Mouse (Mus musculus): ENCODE measurements around the gene Rps15a. TPM values are rescaled to one million over a fixed set of nuclear protein-coding genes. Genes with fewer than 3 reads are reported as not detected.

Gene Rps15a
- total RNA-seq (2012; rRNA removed) (2,766 and 3,118 TPM in 2 replicates), total RNA-seq (2014; rRNA removed) (2,652 and 2,996 TPM in 2 replicates), polyA plus RNA-seq (2012; ENCODE audit: insufficient read length, low read depth) (774 and 1,002 TPM in 2 replicates)

DNA sequence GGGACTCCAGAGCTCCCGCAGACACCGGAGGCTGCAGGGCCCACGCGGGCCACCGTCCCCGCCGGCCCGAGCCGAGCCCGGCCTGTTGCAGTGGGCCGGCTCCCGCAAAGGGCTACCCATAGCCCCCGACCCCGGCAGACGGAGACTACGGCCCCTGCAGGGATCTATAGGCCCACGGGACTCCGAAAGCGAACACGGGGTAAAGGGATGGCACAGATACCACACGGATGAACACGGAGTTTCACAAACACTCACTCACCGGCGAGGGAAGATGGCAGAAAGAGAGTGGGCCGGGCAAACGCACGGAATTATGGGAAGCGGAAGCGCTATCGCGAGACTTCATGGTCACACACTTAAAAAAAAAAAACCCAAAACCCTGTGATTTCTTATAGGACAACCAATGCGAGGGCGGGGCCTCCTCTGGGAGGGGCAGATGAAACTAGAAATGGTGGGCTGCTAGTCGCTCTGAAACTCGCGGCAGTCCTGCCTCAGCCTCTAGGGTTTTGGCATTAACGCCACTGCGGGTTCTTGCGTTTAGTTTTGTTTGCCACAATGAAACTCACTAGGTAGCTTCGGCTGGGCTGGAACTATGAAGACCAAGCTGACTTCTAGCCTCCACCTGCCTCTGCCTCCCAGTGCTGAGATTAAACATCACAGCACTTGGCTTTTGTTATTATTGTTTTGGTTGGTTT lies at the start of gene Rps15a:
Rps15a (minus strand) TSS at position 312 of the 692 bp plus-strand sequence.
- peak; percentile 98 for DNase-seq (ENCODE audit: extremely low read depth)
- dilution Hi-C loops (cut with MboI; ENCODE audit: extremely low pct_ligation_motif_present, extremely low pct_unique_long_range_greater_than_20kb, low sequenced_read_pairs), result no loop called here
- peak within 1 kb of the TSS; percentile 89 for H3K9ac ChIP-seq (ENCODE audit: insufficient read depth, low read depth)
- peak within 1 kb of the TSS; percentile 85 for H3K27ac ChIP-seq (ENCODE audit: insufficient read depth, low read depth)
- H3K4me1 ChIP-seq (ENCODE audit: control insufficient read depth in 1 of 2, insufficient read depth in 2 of 2), result peaks cover 11 to 55% of the 10 kb centered on the region in 2 experiments
- H3K4me3 ChIP-seq (replicated peaks in 1 of 3; ENCODE audit: low read depth in 2 of 3, low read length in 2 of 3, poor library complexity in 1 of 3), result peak within 1 kb of the TSS; percentile 83 to 90 (median 85)
- H3K36me3 ChIP-seq (replicated peaks in 1 of 2; ENCODE audit: control insufficient read depth in 1 of 2, insufficient read depth in 1 of 2, low read length in 1 of 2), result peaks cover 58 to 76% of the 10 kb centered on the region in 2 experiments
- no peaks in the 10 kb centered on the region for H3K9me3 ChIP-seq (replicated peaks; ENCODE audit: low read length)
- TF ChIP-seq ZC3H11A (IDR thresholded peaks at IDR 0.05; ENCODE audit: low read depth, low read length) (no peak), PAX5 (IDR thresholded peaks at IDR 0.05; ENCODE audit: low read length) (no peak), MEF2A (IDR thresholded peaks at IDR 0.05; ENCODE audit: borderline replicate concordance, low read depth, low read length) (peak; percentile 39), POLR2A (IDR thresholded peaks at IDR 0.05; ENCODE audit: low read depth, low read length) (peak; percentile 99), RCOR1 (conservative IDR thresholded peaks at IDR 0.05; ENCODE audit: low read depth, low read length) (no peak), E2F4 (IDR thresholded peaks at IDR 0.05; ENCODE audit: insufficient replicate concordance, low read depth, low read length) (no peak), NRF1 (IDR thresholded peaks at IDR 0.05; ENCODE audit: low read depth, low read length) (peak; percentile 60), BHLHE40 (IDR thresholded peaks at IDR 0.05; ENCODE audit: low read depth, low read length) (no peak), ELF1 (IDR thresholded peaks at IDR 0.05; ENCODE audit: low read depth, low read length) (peak; percentile 74), UBTF (IDR thresholded peaks at IDR 0.05; ENCODE audit: low read depth, low read length) (peak; percentile 52; the same call in 1 of the 2 replicates), CHD1 (IDR thresholded peaks at IDR 0.05; ENCODE audit: low read depth, low read length) (no peak), MAFK (IDR thresholded peaks at IDR 0.05; ENCODE audit: insufficient replicate concordance, low read length) (no peak), MAX (IDR thresholded peaks at IDR 0.05; ENCODE audit: low read length) (peak; percentile 96; the same call in 1 of the 2 replicates), USF1 (IDR thresholded peaks at IDR 0.05; ENCODE audit: low read depth, low read length) (no peak), NELFE (IDR thresholded peaks at IDR 0.05; ENCODE audit: low read depth, low read length) (peak; percentile 99), CHD2 (IDR thresholded peaks at IDR 0.05; ENCODE audit: low read length) (peak; percentile 100), RAD21 (IDR thresholded peaks at IDR 0.05; ENCODE audit: low read depth, low read length) (no peak), MAZ (IDR thresholded peaks at IDR 0.05; ENCODE audit: low read depth, low read length) (peak; percentile 87), POLR2AphosphoS2 (IDR thresholded peaks at IDR 0.05; ENCODE audit: low read depth, low read length) (peak; percentile 97), MXI1 (IDR thresholded peaks at IDR 0.05; ENCODE audit: low read depth, low read length) (peak; percentile 92), ZKSCAN1 (IDR thresholded peaks at IDR 0.05; ENCODE audit: borderline replicate concordance, low read depth, low read length) (no peak), MYC (IDR thresholded peaks at IDR 0.05; ENCODE audit: low read depth, low read length) (peak; percentile 99), JUND (conservative IDR thresholded peaks at IDR 0.05; ENCODE audit: low read depth, low read length) (no peak), JUN (IDR thresholded peaks at IDR 0.05; ENCODE audit: insufficient read depth, low read depth, low read length) (no peak), HCFC1 (IDR thresholded peaks at IDR 0.05; ENCODE audit: low read depth, low read length) (peak; percentile 89), TBP (conservative IDR thresholded peaks at IDR 0.05; ENCODE audit: low read depth, low read length) (peak; percentile 98), ETS1 (conservative IDR thresholded peaks at IDR 0.05; ENCODE audit: low read depth, low read length) (no peak), ZNF384 (IDR thresholded peaks at IDR 0.05; ENCODE audit: low read depth, low read length) (peak; percentile 99), KAT2A (IDR thresholded peaks at IDR 0.05; ENCODE audit: insufficient replicate concordance, low read length) (peak; percentile 93), ZMIZ1 (IDR thresholded peaks at IDR 0.05; ENCODE audit: low read depth, low read length) (peak; percentile 97), EP300 (IDR thresholded peaks at IDR 0.05; ENCODE audit: low read length) (no peak), CTCF (conservative IDR thresholded peaks at IDR 0.05 in 1 of 2, IDR thresholded peaks at IDR 0.05 in 1 of 2; ENCODE audit: low read depth in 2 of 2, low read length in 2 of 2) (no peak), GABPA (IDR thresholded peaks at IDR 0.05; ENCODE audit: insufficient replicate concordance, low read depth, low read length) (no peak), SIN3A (IDR thresholded peaks at IDR 0.05; ENCODE audit: low read length) (peak; percentile 63), TCF12 (IDR thresholded peaks at IDR 0.05; ENCODE audit: low read depth, low read length) (peak; percentile 97), USF2 (conservative IDR thresholded peaks at IDR 0.05; ENCODE audit: low read depth, low read length) (no peak), SMC3 (IDR thresholded peaks at IDR 0.05; ENCODE audit: low read depth, low read length) (no peak), IRF4 (IDR thresholded peaks at IDR 0.05; ENCODE audit: low read depth, low read length) (no peak; the same call in none of the 2 replicates)
- in situ Hi-C loops (cut with MboI; ENCODE audit: low pct_ligation_motif_present, low pct_unique_long_range_greater_than_20kb, low sequenced_read_pairs), result loop anchor here (25.0 kb wide), 2 partner anchors 629 to 704 kb away; no protein-coding TSS in a partner anchor
- H3K4me2 ChIP-seq (ENCODE audit: insufficient read depth, low read depth, poor library complexity, severe bottlenecking), result peak within 1 kb of the TSS; percentile 97
- no peaks in the 10 kb centered on the region for H3K27me3 ChIP-seq (replicated peaks)
- peaks cover 49% of the 10 kb centered on the region for H3K79me2 ChIP-seq (replicated peaks; ENCODE audit: control insufficient read depth, extremely low read depth, insufficient read depth, poor library complexity, severe bottlenecking)
